Mouse (Mus musculus): ENCODE results near the gene Tex2. TPM values are rescaled to one million over a fixed set of nuclear protein-coding genes. Genes with fewer than 3 reads are reported as not detected.
"Not testable (repeated sequence)": the region's sequence is repeated elsewhere in the genome, so short reads cannot be mapped to it uniquely, and the experiment has no call there.

The Tex2 gene
- total RNA-seq, 2 experiments from 2014 or later, result 86.8 to 91.8 TPM

DNA sequence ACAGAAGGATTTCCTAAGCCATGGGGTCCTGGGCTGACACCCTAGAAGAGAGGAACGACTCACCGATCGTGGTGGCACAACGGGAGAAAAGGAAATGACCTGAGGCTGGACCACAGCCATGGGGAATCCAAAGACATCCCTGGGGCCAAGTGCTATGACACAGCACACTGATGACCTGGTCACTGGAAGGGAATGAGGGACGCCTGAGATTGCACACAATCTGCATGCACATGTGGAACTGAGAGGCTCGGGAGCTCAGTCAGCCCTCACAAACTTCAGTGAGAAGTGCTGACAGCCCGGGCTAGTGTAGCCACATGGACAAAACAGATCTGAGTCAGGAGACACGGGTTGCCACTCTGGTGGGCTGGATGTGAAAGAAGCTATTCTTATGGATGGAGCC lies 24.4 kb downstream of the Tex2 start:
- intact Hi-C loops (cut with DNase I), result no loop called here
- DNase-seq (ENCODE audit: extremely low spot score in 1 of 2, low spot score in 2 of 2), result no peak

DNA sequence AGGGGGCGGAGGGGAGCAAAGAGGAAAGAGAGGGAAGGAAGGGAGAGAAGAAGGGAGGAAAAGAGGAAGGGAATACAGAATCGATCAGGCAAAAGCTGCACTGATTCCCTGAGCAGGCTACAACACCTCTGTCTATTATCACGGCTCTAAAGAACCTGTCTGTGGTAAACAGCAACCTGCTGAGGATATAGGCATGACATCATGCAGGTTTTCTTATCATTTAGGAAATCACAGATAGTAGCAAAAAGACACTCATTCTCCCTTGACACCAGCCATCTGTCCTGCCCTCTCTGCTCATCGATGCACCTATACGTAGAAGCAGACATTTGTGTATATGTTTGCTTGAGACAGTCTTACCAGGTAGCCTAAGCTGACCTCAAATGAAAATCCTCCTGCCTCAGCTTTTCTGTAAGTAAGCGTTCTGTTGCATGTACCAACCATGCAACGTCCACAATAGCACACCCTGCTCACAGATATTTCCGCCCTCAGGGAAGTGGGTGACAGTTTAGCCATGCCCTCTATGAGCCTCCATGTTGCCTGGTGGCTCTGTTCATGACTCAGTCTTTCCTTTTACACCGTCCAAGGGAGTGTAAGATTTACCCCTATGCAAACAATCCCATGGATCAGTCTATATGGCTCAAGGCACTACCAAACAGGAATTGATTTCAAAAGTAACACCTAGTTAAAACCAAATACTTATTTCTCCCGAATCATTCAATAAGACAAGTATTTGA lies 25.3 kb downstream of the Tex2 start:
- DNase-seq (ENCODE audit: extremely low spot score in 1 of 2, low spot score in 2 of 2), result no peak
- intact Hi-C loops (cut with DNase I), result no loop called here

DNA sequence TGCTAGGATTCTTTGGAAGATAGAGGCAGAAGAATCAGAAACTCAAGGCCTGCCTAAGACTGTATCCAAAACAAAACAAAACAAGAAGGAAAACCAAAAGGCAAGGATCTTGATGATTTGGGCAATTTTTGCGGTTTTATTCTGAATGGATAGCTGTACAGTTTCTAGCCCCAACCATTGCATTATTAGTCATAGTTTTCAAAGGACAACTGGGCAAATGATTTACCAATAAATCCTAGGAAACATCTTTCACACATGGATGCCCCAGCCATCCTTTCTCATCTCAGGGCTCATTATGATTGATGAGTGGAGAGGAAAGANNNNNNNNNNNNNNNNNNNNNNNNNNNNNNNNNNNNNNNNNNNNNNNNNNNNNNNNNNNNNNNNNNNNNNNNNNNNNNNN lies 29.4 kb downstream of the Tex2 start:
- no peak for DNase-seq (ENCODE audit: extremely low spot score in 1 of 2, low spot score in 2 of 2)
- intact Hi-C loops (cut with DNase I), result no loop called here

DNA sequence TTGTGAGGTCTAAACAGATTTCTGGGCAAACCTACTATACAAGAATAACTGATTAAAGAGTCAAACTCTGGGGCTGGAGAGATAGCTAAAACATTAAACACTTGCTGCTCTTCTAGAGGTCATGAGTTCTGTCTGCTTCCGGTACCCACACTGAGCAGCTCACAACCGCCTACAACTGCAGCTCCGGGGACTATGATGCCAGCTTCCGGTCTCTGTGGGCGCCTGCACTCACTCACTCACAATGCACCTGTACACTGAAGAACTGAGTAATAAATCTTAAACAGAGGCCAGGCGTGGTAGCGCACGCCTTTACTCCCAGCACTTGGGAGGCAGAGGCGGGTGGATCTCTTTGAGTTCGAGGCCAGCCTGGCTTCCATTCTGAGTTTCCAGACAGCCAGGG lies 31.9 kb downstream of the Tex2 start:
- intact Hi-C loops (cut with DNase I), result no loop called here
- DNase-seq (ENCODE audit: extremely low spot score in 1 of 2, low spot score in 2 of 2), result no peak

DNA sequence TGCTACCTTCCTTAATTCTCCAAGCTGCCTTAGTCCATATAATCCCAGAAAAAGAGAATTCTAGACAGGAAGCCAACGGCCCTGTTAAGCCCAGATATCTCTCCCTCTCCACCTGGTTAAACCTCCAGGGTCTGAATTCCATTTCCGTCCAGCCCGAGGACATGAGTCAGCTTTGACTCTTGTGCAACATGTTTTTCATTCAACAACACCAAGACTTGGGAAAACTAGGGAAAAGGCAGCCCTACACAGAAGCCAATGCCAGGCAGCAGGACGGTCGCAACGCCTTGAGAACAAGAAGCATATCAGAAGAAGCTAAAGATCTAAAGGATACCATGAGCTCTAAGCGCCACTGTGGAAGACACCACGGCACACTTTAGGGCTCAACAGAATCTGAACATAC lies 32.8 kb downstream of the Tex2 start:
- intact Hi-C loops (cut with DNase I), result no loop called here
- no peak for DNase-seq (ENCODE audit: extremely low spot score in 1 of 2, low spot score in 2 of 2)

DNA sequence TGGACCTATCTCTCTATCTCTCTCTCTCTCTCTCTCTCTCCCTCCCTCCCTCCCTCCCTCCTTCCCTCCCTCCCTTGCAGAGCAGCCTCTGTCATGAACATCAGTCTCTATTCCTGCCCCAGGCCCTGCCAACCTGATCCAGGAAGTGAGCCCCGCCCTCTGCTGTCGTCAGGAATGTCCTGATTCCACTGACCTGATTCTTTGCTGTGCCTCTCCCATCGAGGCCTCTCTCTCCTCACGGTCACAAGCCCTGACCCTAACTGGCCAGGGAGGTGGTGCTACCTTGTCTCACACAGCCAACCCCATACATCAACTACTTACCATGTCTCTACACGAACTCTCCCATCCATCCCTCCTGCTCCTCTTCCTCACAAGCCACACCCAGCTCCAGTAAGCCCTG lies 33.3 kb downstream of the Tex2 start:
- no peak for DNase-seq (ENCODE audit: extremely low spot score in 1 of 2, low spot score in 2 of 2)
- intact Hi-C loops (cut with DNase I), result no loop called here

DNA sequence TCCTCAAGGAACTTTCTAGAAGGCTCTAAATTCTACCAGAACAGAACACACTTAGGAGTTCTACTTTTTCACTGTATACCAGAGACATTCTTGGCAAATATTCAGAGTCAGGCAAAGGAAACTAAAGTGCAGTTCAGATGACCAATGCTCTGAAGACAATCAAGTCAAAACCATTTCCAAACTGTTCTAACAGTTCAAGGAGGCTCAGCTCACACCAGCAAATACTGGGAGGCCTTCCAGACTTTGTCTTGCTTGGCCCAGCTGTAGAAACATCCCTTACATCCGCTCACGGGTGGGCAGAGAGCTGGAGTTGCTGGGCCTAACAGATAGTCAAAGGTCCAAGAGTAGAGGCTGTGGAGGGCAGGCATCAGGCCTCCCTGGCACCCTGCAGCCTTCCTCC lies 34.1 kb downstream of the Tex2 start:
- no peak for DNase-seq (ENCODE audit: extremely low spot score in 1 of 2, low spot score in 2 of 2)
- intact Hi-C loops (cut with DNase I), result no loop called here

DNA sequence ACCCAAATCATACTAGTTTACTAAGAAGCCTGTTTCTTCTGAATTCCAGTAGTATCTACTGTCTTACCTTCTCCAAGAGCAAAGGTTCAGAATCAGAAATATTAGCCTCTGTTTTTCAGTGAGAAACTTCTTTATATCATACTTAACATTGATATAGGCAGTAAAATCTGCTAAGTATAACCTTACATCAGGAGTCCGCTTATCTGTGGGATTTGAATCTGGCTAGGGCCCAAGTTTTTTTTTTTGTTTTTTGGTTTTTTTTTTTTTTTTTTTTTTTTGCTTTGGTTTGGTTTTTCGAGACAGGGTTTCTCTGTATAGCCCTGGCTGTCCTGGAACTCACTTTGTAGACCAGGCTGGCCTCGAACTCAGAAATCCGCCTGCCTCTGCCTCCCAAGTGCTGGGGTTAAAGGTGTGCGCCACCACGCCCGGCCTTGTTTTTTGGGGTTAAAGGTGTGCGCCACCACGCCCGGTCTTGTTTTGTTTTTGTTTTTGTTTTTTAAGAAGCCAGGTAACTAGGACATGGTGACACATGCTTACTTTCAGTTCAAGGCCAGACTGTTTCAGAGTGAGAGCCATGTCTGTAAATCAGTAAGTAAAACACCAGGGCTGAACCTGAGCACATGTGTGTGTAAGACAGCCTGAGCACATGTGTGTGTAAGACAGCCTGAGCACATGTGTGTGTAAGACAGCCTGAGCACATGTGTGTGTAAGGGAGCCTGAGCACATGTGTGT lies 35.4 kb downstream of the Tex2 start:
- intact Hi-C loops (cut with DNase I); DNase-seq (ENCODE audit: extremely low spot score in 1 of 2, low spot score in 2 of 2): not testable (repeated sequence)

DNA sequence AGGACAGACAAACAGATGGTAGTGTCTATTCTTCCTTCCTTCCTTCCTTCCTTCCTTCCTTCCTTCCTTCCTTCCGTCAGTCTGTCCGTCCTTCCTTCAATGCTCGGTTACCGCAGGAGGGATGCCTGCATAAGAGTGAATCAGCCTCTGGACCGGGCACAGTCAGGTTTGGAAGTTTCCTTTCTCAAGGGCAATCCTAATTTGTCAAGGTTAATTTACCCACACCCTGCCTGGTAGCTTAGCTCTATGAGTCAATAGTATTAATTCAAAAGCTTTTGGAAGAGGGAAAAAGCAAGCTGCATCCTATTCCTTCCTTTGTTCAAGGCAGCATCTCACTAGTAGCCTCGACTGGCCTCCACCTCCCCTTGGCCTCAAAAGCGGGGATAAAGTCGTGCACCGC lies 38.8 kb downstream of the Tex2 start:
- no peak for DNase-seq (ENCODE audit: extremely low spot score in 1 of 2, low spot score in 2 of 2)
- intact Hi-C loops (cut with DNase I), result no loop called here

DNA sequence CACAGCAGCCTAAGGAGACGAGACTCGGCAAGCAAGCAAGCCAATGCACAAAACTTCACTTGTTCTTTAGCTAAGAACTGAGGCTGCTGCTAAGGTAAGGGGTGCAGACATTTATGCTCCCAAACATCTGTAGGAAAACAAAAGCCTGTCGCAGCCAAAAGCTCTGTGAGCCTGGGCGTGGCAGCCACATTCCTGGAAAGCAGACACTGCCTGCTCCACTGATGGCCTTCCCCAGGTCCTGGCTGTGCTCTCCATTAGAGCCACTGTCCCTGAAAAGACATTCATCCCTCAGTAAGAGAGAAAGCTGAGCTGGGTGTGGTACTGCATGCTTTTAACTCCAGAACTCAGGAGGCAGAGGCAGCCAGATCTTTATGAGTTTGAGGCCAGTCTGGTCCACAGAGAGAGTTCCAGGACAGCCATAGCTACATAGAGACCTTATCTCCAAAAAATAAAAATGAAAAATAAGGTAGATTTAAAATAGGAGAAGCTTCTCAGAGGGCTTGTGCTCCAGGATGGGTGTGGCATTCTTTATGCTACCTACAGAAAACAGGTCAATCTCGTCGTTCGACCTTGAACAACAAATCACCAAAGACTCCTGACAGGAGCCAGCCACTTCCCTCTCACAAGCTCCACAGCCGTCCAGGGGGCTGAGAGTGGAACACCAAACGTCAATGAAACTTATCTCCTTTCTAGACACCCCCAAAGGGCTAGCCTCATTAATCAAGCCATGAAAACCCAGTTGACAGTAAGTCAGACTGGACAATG lies 39.6 kb downstream of the Tex2 start:
- no peak for DNase-seq (ENCODE audit: extremely low spot score in 1 of 2, low spot score in 2 of 2)
- intact Hi-C loops (cut with DNase I), result no loop called here

DNA sequence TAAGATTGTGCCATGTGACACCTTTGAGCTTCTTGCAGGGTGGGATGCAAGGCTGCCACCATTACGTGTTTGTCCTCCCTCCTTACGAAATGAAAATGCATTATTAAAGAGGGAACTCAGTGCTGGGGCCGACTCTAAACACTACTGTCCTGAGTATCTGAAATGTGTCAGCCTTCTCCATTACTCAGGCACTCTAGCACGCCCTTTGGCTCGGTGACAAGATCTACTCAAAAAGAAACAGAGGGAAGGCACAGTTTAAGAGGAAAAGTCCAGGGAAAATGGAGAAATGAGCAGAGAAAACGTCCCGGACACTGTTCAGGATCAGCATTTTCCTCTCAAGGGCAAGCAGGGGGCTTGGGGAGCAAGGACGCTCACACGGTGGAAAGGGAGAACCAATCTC lies 40.3 kb downstream of the Tex2 start:
- intact Hi-C loops (cut with DNase I), result no loop called here

DNA sequence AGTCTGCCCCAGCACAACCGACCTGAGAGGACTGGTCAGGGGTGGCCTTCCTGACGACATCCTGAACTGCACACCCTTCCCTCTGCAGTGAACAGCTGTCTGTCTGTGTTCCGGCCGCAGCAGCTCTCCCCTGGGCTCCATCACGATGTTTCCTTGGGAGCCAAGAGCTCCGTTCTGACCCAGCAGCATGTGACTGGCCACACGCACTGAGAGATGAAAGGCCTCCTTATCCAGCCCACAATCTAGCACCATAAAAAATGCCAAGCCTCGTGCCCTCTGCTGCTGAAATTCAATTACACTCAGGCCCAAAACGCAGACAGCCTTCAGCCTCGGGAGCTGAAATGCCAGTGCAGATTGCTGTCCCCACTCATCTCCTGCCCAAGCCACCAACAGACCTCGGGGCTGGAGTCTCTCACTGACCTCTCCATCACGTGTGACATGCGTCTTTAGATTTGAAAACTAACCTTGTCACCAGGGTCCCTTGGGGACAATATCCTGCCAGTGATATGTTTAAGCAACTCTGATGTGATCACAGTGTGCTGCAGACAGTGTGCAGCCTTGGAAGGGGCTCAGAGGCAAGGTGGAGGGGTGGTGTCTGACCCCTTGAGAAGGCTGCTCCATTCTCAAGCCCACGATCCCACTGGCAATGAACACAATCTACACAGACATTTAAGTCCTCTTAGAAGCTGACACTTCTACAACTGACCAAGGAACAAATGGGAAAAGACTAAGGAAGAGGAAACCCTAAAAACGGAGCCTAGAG lies 41.0 kb downstream of the Tex2 start:
- intact Hi-C loops (cut with DNase I), result no loop called here
- DNase-seq (ENCODE audit: extremely low spot score in 1 of 2, low spot score in 2 of 2), result peak in 1 of 2 experiments; percentile 42

More for the DNA sequence above, 40.3 kb downstream of the Tex2 start:
- no peak for DNase-seq (ENCODE audit: extremely low spot score in 1 of 2, low spot score in 2 of 2)

DNA sequence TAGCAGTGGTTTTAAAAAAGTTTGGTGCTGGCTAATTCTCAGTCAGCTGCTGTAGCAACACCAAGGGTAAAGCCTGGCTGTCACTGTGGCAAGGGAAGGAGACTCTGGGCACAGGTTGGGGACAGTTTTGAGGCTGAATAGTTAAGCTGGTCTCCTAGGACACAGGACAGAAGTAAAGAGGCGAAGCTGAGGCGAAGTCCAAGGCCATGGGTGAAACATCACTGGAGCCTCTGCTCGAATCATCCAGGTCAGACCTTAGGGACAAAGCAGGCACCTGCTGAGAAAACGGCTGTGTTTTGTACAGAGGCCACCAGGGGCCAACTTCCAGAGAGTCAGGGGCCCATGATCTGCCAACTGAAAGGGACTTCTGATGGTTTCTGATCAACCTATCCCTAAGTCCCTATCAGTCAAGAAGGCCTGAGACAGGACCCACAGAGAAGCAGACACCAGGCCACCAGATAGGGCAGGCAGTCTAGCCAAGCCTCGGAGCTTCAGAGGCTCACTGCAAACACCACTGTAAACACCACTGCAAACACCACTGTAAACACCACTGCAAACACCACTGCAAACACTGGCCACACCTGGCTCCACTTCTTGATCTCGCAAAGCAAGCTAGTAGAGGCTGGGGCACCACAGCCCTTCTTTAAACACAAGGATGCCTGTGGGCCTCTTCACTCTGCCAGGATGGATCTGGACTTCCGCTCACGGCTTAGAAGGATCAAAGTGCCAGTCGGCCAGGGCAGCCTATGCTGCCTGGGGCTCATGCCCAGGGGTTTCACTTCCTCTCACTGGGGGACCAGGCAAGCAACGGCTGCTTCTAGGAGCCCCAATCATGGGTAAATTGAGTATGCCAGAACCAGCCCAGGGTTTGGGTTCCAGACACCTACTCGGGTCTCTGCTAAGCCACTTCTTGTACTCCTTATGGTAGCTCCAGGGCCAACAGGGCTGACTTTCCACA lies 41.9 kb downstream of the Tex2 start:
- intact Hi-C loops (cut with DNase I), result no loop called here
- DNase-seq (ENCODE audit: extremely low spot score in 1 of 2, low spot score in 2 of 2), result no peak

DNA sequence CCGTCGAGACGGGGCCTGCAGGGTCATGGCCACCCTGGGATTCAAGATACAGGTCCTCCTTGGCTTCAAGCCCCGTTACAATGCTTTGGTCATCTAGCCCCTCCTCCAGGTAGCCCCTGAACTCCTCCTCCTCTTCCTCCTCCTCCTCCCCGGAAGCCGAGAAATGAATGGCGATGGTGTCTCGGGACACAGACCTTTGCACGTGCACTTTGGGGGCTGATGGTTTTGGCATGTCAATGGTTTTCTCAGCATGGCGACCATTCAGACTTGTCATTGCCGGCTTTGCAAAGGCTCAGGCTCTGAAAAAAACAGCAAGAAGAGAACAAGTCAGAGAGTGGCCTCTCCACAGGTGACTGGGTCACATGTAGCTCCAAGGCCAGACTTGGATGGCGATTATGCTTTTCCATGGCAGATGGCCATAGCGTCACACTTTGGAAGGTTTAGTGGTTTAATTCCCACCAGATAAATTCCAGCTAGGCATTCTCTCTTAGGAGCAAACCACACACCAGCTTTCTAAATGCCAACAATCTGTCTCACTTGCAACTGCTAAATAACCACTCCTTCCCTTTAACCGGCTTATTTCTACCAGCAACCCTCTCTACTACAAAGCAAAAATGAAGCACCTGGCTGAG lies 44.8 kb downstream of the Tex2 start:
- intact Hi-C loops (cut with DNase I), result no loop called here
- DNase-seq (ENCODE audit: extremely low spot score in 1 of 2, low spot score in 2 of 2), result no peak

DNA sequence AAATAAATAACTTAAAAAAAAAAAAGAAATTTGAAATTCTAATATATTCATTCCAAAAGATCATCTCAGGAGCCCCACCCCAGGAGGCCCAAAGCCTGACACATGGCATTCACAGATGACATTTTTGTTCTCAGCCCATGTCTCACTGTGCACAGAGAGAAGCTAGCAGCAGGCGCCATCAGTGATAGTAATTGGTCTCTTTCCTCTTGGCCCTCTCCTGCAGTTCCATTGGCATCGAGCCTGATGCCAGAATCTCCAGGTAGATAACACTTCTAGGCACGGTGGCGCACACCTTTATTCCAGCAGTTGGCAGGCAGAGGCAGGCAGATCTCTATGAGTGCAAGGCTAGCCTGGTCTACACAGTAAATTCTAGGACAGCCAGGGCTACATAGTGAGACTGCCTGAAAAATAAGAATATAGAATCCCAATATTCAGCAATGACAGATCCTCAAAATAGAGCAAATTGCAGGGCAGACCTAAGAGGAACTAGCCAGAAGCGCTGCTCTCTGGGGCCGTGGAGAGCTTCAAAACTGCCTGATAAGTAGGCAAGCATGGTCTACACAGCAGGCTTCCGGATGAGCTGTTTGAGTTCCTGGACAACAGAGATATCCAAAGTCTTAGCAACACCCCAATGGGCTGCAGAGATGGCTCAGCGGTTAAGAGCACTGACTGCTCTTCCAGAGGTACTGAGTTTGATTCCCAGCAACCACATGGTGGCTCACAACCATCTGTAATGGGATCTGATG lies 47.0 kb downstream of the Tex2 start:
- no peak for DNase-seq (ENCODE audit: extremely low spot score in 1 of 2, low spot score in 2 of 2)

DNA sequence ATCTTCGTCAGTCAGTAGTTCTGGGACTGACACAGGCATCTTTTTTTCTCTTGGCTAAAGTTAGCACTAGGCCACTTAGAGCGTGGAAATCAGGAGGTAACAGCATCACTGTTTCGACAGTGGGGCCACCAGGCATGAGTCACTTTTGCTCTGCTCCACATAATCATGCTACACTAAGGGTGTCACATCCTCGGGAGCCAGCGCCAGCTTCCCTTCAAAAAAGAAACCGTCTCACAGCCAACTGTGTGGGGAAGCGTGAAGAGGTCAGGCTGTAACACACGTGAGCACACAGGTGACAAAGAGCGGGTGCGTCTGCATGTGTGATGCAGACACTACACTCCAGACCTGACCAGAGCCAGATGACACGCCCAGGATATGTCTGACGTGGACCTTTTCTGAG lies 49.0 kb downstream of the Tex2 start:
- peak in 1 of 2 experiments; percentile 53 for DNase-seq (ENCODE audit: extremely low spot score in 1 of 2, low spot score in 2 of 2)
- intact Hi-C loops (cut with DNase I), result no loop called here

More for the DNA sequence above, 47.0 kb downstream of the Tex2 start:
- intact Hi-C loops (cut with DNase I), result no loop called here

DNA sequence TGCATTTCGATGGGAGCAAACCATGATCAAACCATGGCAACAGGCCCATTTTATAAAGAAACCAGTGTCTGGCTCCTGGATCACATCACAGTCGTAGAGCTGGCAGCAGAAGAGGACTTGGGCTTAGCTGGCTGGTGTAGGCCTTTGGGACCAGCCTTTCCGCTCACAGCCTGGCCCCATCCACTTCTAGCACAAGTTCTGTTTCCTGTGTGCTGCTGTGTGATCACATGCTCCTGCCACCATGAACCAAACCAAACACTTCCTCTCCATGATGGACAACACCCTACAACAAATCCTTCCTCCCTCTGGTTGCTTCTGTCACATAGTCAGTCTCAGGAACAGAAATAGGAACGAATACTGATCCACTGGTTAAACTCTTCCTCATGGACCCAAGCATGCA lies 50.5 kb downstream of the Tex2 start:
- no peak for DNase-seq (ENCODE audit: extremely low spot score in 1 of 2, low spot score in 2 of 2)
- intact Hi-C loops (cut with DNase I), result no loop called here
